Mouse (Mus musculus): ENCODE measurements at regions not wholly inside any gene's neighbourhood (a gene's known extent, or its start where the extent isn't known, plus 50 kb on each side); places are given as distances from the start of the nearest gene placed in this dataset.
"Not testable (repeated sequence)": the region's sequence is repeated elsewhere in the genome, so short reads cannot be mapped to it uniquely, and the experiment has no call there.

DNA sequence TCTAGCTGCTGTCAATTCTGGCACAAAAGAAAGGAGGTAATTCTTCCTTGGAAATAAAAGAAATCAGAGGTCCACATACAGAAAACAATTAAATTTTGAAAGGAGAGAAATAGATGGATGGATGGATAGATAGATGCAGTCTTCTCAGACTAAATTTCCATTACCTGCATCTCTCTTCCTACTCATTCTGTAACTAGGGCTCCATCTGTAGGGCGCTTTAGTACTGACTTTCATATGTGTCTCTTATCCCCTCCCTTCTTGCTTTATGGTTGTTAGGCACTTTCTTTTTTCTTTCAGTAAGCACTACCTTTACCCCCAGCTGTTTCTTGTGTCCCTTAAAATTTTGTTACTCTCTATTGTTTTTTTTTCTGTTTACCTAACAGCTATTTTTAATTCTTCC is 72.9 kb upstream of the Olfr1324 start:
- TF ChIP-seq EP300 (IDR thresholded peaks at IDR 0.05; ENCODE audit: insufficient read depth, low read depth, low read length) (no peak), POLR2A (IDR thresholded peaks at IDR 0.05; ENCODE audit: insufficient read depth, low read length) (no peak)
- Histone ChIP-seq H3K27ac (ENCODE audit: insufficient read depth, low read length) (no peak overlapping the region), H3K9ac (ENCODE audit: low read depth, poor library complexity, severe bottlenecking) (no peak overlapping the region), H3K4me3 (ENCODE audit: low read depth, low read length) (no peak overlapping the region), H3K9me3 (replicated peaks; ENCODE audit: control insufficient read depth, insufficient read depth, low read length, poor library complexity, severe bottlenecking) (no peaks in the 10 kb centered on the region), H3K36me3 (ENCODE audit: control insufficient read depth, insufficient read depth, low read length, poor library complexity, severe bottlenecking) (no peaks in the 10 kb centered on the region), H3K4me1 (ENCODE audit: control insufficient read depth, insufficient read depth, low read length) (no peaks in the 10 kb centered on the region), H3K27me3 (ENCODE audit: control insufficient read depth, insufficient read depth, low read length, poor library complexity, severe bottlenecking) (no peaks in the 10 kb centered on the region)

DNA sequence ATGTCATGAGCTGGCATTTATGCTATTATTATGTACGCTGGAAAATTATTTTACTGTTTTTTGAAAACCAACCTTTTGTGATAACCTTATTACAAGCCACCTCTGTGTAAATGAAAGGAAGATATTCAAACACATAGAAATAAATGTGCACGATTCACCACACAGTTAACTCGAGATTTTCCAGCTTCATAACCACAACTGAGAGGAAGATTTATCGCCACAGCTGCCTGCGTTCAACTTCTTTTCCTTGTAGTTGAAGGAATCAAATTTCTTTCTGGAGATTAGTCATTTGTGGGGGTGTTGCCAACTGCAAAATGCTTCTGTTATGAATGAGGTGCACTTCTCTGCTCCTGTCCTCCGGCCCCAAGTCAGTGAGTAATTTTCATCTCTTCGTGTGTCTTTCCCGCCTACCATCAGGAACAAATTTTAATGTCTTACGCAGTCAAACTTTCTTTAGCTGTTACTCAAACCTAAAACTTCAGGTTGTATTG is 62.2 kb upstream of the Olfr1324 start:
- not testable (repeated sequence) for H3K4me3 ChIP-seq (ENCODE audit: low read depth, low read length); H3K36me3 ChIP-seq (ENCODE audit: control insufficient read depth, insufficient read depth, low read length, poor library complexity, severe bottlenecking); H3K4me1 ChIP-seq (ENCODE audit: control insufficient read depth, insufficient read depth, low read length); H3K9me3 ChIP-seq (replicated peaks; ENCODE audit: control insufficient read depth, insufficient read depth, low read length, poor library complexity, severe bottlenecking); H3K9ac ChIP-seq (ENCODE audit: low read depth, poor library complexity, severe bottlenecking); H3K27ac ChIP-seq (ENCODE audit: insufficient read depth, low read length); H3K27me3 ChIP-seq (ENCODE audit: control insufficient read depth, insufficient read depth, low read length, poor library complexity, severe bottlenecking)
